In genomic region chr10:130092838-130093440, GRCm38 (mm10) we compare ENCODE assay signal across 8 mouse cellular contexts. TPM values are rescaled to one million over a fixed set of nuclear protein-coding genes. Genes with fewer than 3 reads are reported as not detected.
DNase-seq lines count a peak whose midpoint lies in the region; TF ChIP-seq lines count a peak whose summit lies in the region.

No protein-coding gene starts in this region.

- in situ Hi-C loops in ES-E14 (cut with MboI; ENCODE audit: low sequenced_read_pairs in 2 of 2, unreplicated experiment in 2 of 2), result no loop called here

- H3K27ac ChIP-seq in ES-E14 (ENCODE audit: insufficient read depth, low read depth, low read length, poor library complexity, severe bottlenecking), result no peak overlapping the region

- DNase-seq in adrenal gland, adult (ENCODE audit: inconsistent age in 2 of 2, low spot score in 1 of 2), result peak; percentile 32 to 77
- no peak for DNase-seq in adrenal gland, adult 8-10 months
- peak; percentile 57 for DNase-seq in ES-E14 (ENCODE audit: low read depth, low spot score)
- peak; percentile 65 to 79 for DNase-seq in cerebellum, postnatal 14 days
- peak; percentile 58 to 60 for DNase-seq in frontal cortex, postnatal 25 days (ENCODE audit: low spot score in 2 of 2)
- peak; percentile 75 to 77 for DNase-seq in kidney, postnatal 4 days
- DNase-seq in lung, postnatal 10 days, result peak; percentile 32
- DNase-seq in right cerebral cortex, postnatal 14 days, result peak; percentile 80

- H3K4me1 ChIP-seq in ES-E14 (ENCODE audit: control insufficient read depth in 2 of 2, insufficient read depth in 2 of 2, low read length in 2 of 2, poor library complexity in 1 of 2), result no peaks in the 10 kb centered on the region

- no peak overlapping the region for H3K9ac ChIP-seq in ES-E14 (ENCODE audit: insufficient read depth, low read depth, low read length, poor library complexity, severe bottlenecking)

- no peaks in the 10 kb centered on the region for H3K36me3 ChIP-seq in ES-E14 (ENCODE audit: control insufficient read depth, insufficient read depth, low read length, poor library complexity, severe bottlenecking)

- no peak overlapping the region for H3K4me3 ChIP-seq in ES-E14 (ENCODE audit: insufficient read depth in 1 of 2, low read depth in 1 of 2, low read length in 2 of 2, poor library complexity in 1 of 2, severe bottlenecking in 1 of 2)

- no peaks in the 10 kb centered on the region for H3K9me3 ChIP-seq in ES-E14 (ENCODE audit: control insufficient read depth, insufficient read depth, low read depth, low read length)

TF ChIP-seq in ES-E14, 5 proteins besides CTCF, POLR2A, EP300 and RAD21:
- no peak for TF ChIP-seq HCFC1 (IDR thresholded peaks at IDR 0.05; ENCODE audit: borderline replicate concordance, insufficient read depth, low read length)
- peak; percentile 99 for TF ChIP-seq ZC3H11A (IDR thresholded peaks at IDR 0.05; ENCODE audit: borderline replicate concordance, low read depth, low read length)

RNA-seq across cellular contexts. Expression of gene Olfr822, which starts 21.9 kb away (rescaled TPM):
- not detected for total RNA-seq in adrenal gland, adult 8-10 months (2022)
- total RNA-seq in ES-E14 (2012; rRNA removed), result not detected in 2 replicates

RNA-seq across cellular contexts. Expression of gene Olfr823, which starts 22.2 kb away (rescaled TPM):
- total RNA-seq in adrenal gland, adult 8-10 months (2022), result not detected
- total RNA-seq in ES-E14 (2012; rRNA removed), result not detected in 2 replicates

RNA-seq across cellular contexts. Expression of gene Olfr824, which starts 36.9 kb away (rescaled TPM):
- not detected for total RNA-seq in adrenal gland, adult 8-10 months (2022)
- not detected in 2 replicates for total RNA-seq in ES-E14 (2012; rRNA removed)
